Mouse (Mus musculus) heart, embryonic 12.5 days (tissue): Measurements from ENCODE around the gene Mfsd13b. TPM values are rescaled to one million over a fixed set of nuclear protein-coding genes. Genes with fewer than 3 reads are reported as not detected.

ENCODE experiments used
- ATAC-seq: fragments of 200-750 bp; cut with Nextera tagmentation; 2 replicates; pipeline ENCODE4 v1.8.0; 2017; ENCODE audit warnings: moderate TSS enrichment, moderate library complexity; ENCODE audit not compliant: insufficient number of reproducible peaks, low FRiP score
- H3K27ac ChIP-seq: fragments of 300-500 bp; sonication (generic); 2 replicates; pipeline ENCODE4 v1.5.1; 2016; ENCODE audit warnings: mild to moderate bottlenecking, moderate library complexity; ENCODE audit not compliant: poor library complexity, severe bottlenecking
- H3K27me3 ChIP-seq: fragments of 300-500 bp; sonication (generic); replicated peaks from 2 replicates; pipeline ENCODE4 v1.6.1; 2016; ENCODE audit warnings: mild to moderate bottlenecking, moderate library complexity
- H3K36me3 ChIP-seq: fragments of 300-500 bp; sonication (generic); 2 replicates; pipeline ENCODE4 v1.6.1; 2016; ENCODE audit warnings: mild to moderate bottlenecking, moderate library complexity
- H3K4me1 ChIP-seq: fragments of 300-500 bp; sonication (generic); replicated peaks from 2 replicates; pipeline ENCODE4 v1.6.1; 2016; ENCODE audit warnings: mild to moderate bottlenecking
- H3K4me2 ChIP-seq: fragments of 300-500 bp; sonication (generic); 2 replicates; pipeline ENCODE4 v1.6.1; 2016; ENCODE audit warnings: mild to moderate bottlenecking, moderate library complexity
- H3K4me3 ChIP-seq: fragments of 300-500 bp; sonication (generic); 2 replicates; pipeline ENCODE4 v1.5.1; 2016; ENCODE audit warnings: mild to moderate bottlenecking
- H3K9ac ChIP-seq: fragments of 300-500 bp; sonication (generic); 2 replicates; pipeline ENCODE4 v1.6.1; 2016; ENCODE audit warnings: mild to moderate bottlenecking, moderate library complexity
- H3K9me3 ChIP-seq: fragments of 300-500 bp; sonication (generic); replicated peaks from 2 replicates; pipeline ENCODE4 v1.6.1; 2016; ENCODE audit warnings: mild to moderate bottlenecking, moderate library complexity
- WGBS: fragments of 180-500 bp; shearing (Covaris S2); methylation state at CpG from one replicate; pipeline ENCODE4 v1.1.7; 2016; 5-methylcytosine and 5-hydroxymethylcytosine counted together
- polyA plus RNA-seq: library from polyadenylated mRNA; unstranded; fragments of >200 nt; fragmentation: Nextera tagmentation; extraction: Ambion mirVana; gene quantifications from 2 replicates; pipeline ENCODE4 v1.2.1, GENCODE M21; 2016

The Mfsd13b gene
- polyA plus RNA-seq, 1 experiment from 2014 or later, result 0.43 TPM

GRCm38 (mm10) chr7:121044251-121044650 is 61.9 kb downstream of the Mfsd13b start:
- Histone ChIP-seq H3K27me3 (no peaks in the 10 kb centered on the region), H3K4me2 (no peak overlapping the region), H3K4me3 (no peak overlapping the region), H3K36me3 (peaks cover 5% of the 10 kb centered on the region), H3K9me3 (no peaks in the 10 kb centered on the region), H3K27ac (no peak overlapping the region; the same call in 1 of the 2 replicates), H3K9ac (no peak overlapping the region), H3K4me1 (peaks cover 21% of the 10 kb centered on the region)
- ATAC-seq, result no peak
- WGBS, result 29% methylated on average over 1 of the region's 1 CpGs

GRCm38 (mm10) chr7:121045671-121046453 is 63.6 kb downstream of the Mfsd13b start:
- H3K4me1 ChIP-seq, result peaks cover 15% of the 10 kb centered on the region
- H3K36me3 ChIP-seq, result peaks cover 14% of the 10 kb centered on the region
- H3K4me2 ChIP-seq, result no peak overlapping the region
- ATAC-seq, result no peak
- H3K9me3 ChIP-seq, result no peaks in the 10 kb centered on the region
- no peaks in the 10 kb centered on the region for H3K27me3 ChIP-seq
- H3K9ac ChIP-seq, result no peak overlapping the region
- 91% methylated on average over 6 of the region's 6 CpGs for WGBS
- no peak overlapping the region for H3K27ac ChIP-seq
- no peak overlapping the region for H3K4me3 ChIP-seq

DNA sequence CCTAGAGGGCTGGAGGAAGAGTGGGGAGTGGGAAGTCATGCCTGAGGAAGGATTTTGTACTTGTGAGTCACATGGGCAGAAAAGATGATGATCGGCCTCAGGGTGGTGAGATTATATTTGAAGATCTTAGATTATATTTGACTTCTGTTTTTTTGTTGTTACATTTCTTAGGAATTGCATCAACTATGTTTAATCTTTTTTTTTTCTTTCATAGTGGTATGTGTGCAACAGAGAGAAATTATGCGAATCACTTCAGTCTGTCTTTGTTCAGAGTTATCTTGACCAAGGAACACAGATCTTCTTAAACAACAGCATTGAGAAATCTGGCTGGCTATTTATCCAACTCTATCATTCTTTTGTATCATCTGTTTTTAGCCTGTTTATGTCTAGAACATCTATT is 65.3 kb downstream of the Mfsd13b start:
- 82% methylated on average over 2 of the region's 2 CpGs for WGBS
- Histone ChIP-seq H3K27me3 (no peaks in the 10 kb centered on the region), H3K9ac (no peak overlapping the region), H3K4me2 (no peak overlapping the region), H3K4me1 (peaks cover 13% of the 10 kb centered on the region), H3K36me3 (peaks cover 24% of the 10 kb centered on the region), H3K27ac (no peak overlapping the region), H3K9me3 (no peaks in the 10 kb centered on the region), H3K4me3 (no peak overlapping the region)
- no peak for ATAC-seq

DNA sequence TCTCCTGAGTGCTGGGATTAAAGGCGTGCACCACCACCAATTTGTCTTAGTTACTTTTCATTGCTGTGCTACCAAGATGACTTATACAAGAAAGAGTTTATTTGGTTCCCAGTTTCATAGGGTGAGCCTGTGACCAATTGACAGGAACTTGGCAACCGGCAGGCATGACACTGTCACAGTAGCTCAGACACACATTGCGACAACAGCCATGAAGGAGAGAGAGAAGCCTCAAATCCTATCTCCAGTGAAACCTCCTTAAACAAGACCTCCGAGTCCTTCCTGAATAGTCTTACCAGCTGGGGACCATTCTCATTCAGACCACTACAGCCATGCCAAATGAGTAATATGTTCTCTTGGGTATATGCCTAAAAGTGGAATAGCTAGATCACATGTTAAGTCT is 70.8 kb downstream of the Mfsd13b start:
- WGBS, result 89% methylated on average over 4 of the region's 4 CpGs
- no peaks in the 10 kb centered on the region for H3K9me3 ChIP-seq
- no peak overlapping the region for H3K4me2 ChIP-seq
- no peak overlapping the region for H3K4me3 ChIP-seq
- H3K36me3 ChIP-seq, result peaks cover 62% of the 10 kb centered on the region
- no peaks in the 10 kb centered on the region for H3K27me3 ChIP-seq
- H3K27ac ChIP-seq, result no peak overlapping the region
- H3K9ac ChIP-seq, result no peak overlapping the region
- no peaks in the 10 kb centered on the region for H3K4me1 ChIP-seq
- ATAC-seq, result no peak

- Histone ChIP-seq H3K4me3 (no peak overlapping the region), H3K4me1 (no peaks in the 10 kb centered on the region), H3K36me3 (peaks cover 44% of the 10 kb centered on the region), H3K9ac (no peak overlapping the region), H3K9me3 (no peaks in the 10 kb centered on the region), H3K4me2 (no peak overlapping the region), H3K27me3 (no peaks in the 10 kb centered on the region), H3K27ac (no peak overlapping the region)
- no peak for ATAC-seq
- WGBS, result 82% methylated on average over 6 of the region's 6 CpGs
These were observed 77.3 kb downstream of the Mfsd13b start for GRCm38 (mm10) chr7:121059477-121060218.

DNA sequence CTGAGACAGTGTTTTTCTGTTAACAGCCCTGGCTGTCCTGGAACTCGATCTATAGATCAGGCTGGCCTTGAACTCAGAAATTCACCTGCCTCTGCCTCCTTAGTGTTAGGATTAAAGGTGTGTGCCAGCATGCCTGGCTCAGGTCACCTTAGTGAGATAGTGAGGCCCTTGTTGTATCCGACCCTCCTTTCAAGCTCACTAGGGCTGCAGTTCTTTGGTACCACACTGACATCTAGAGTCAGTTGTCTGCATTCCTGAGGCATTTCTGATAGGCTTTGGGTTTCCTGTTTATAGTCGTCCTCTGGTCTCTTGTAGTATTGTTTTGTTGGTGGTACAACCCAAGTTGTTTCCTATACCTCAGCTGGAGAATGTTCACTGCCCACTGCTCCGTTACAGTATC is 82.0 kb downstream of the Mfsd13b start:
- Histone ChIP-seq H3K9me3 (no peaks in the 10 kb centered on the region), H3K4me2 (no peak overlapping the region), H3K27ac (no peak overlapping the region), H3K36me3 (peaks cover 13% of the 10 kb centered on the region), H3K27me3 (no peaks in the 10 kb centered on the region), H3K4me1 (no peaks in the 10 kb centered on the region), H3K9ac (no peak overlapping the region), H3K4me3 (no peak overlapping the region)
- 54% methylated on average over 4 of the region's 4 CpGs for WGBS
- no peak for ATAC-seq

Other genes starting within 250 kb of the Mfsd13b start
- gene Vwa3a, start 243.2 kb upstream of the Mfsd13b start, polyA plus RNA-seq, result 0.98 and 1.3 TPM in 2 replicates
- gene Gm5737, start 170.1 kb upstream of the Mfsd13b start, polyA plus RNA-seq, result not detected in 2 replicates
- 14.9 and 17.1 TPM in 2 replicates for gene Eef2k, start 139.7 kb upstream of the Mfsd13b start, polyA plus RNA-seq
- gene Polr3e, start 64.8 kb upstream of the Mfsd13b start, polyA plus RNA-seq, result 24.4 and 25.9 TPM in 2 replicates
- 16.1 and 17.8 TPM in 2 replicates for gene Cdr2, start 197 bp upstream of the Mfsd13b start, polyA plus RNA-seq
- 116 TPM in 2 replicates for gene Mettl9, start 51.9 kb downstream of the Mfsd13b start, polyA plus RNA-seq
- gene Igsf6, start 92.1 kb downstream of the Mfsd13b start, polyA plus RNA-seq, result 0.50 and 1.0 TPM in 2 replicates
- gene Otoa, start 99.1 kb downstream of the Mfsd13b start, polyA plus RNA-seq, result 0.26 TPM in 1 of 2 replicates, not detected in the other